Mouse (Mus musculus): ENCODE measurements at regions not wholly inside any gene's neighbourhood (a gene's known extent, or its start where the extent isn't known, plus 50 kb on each side); places are given as distances from the start of the nearest gene placed in this dataset.

DNA sequence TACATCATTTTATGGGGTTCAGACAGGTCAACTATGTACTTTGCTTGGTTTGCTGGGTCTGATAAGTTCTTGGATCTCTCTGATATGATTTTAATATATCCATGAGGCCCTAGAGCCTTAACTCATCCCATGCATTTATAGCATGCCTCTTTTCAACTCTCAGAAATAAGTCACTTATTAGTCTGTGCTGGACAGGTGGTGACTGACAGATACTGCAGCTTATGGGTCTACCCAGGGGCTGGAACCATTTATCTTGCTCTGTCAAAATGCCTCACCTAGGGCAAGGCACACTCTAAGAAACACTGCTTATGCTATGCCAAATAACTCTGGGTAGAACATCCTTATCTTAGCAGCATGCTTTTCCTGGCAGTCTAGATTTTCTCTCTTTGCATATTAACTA is 225.6 kb downstream of the Mbnl1 start:
- no peak for DNase-seq (ENCODE audit: low read depth, low spot score)

GRCm38 (mm10) chr3:60707139-60707538 is 234.5 kb downstream of the Mbnl1 start:
- no peak for DNase-seq (ENCODE audit: low read depth, low spot score)

GRCm38 (mm10) chr3:60712896-60713295 is 240.3 kb downstream of the Mbnl1 start:
- DNase-seq (ENCODE audit: low read depth, low spot score) = no peak

- no peak for DNase-seq (ENCODE audit: low read depth, low spot score)
Measured at GRCm38 (mm10) chr3:60720322-60720721, 247.7 kb downstream of the Mbnl1 start.

- no peak for DNase-seq (ENCODE audit: low read depth, low spot score)
Measured at GRCm38 (mm10) chr3:60731331-60731730, 258.7 kb downstream of the Mbnl1 start.

GRCm38 (mm10) chr3:60740543-60741294 is 261.9 kb upstream of the P2ry1 start:
- no peak for DNase-seq (ENCODE audit: low read depth, low spot score)

DNA sequence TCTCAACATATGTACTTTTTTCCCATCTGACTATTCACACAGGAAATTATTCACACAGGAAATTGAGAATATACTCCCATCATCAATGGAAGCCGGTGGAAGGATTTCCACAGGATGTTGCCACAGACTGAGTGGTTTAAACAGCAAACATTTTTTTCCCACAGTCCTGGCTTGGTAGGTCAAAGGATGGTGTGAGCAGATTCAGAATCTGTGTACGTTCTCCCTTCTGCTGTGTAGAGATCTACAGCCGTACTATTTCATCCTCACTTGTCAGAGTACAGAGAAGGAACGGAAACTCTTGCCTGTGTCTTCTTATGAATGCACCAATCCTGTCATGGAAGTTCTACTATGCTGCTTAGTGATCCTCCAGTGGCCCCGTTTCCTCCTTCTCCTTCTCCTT is 261.2 kb upstream of the P2ry1 start:
- no peak for DNase-seq (ENCODE audit: low read depth, low spot score)

GRCm38 (mm10) chr3:60742232-60742631 is 260.4 kb upstream of the P2ry1 start:
- no peak for DNase-seq (ENCODE audit: low read depth, low spot score)

GRCm38 (mm10) chr3:60745075-60745474 is 257.5 kb upstream of the P2ry1 start:
- DNase-seq (ENCODE audit: low read depth, low spot score) = no peak

- no peak for DNase-seq (ENCODE audit: low read depth, low spot score)
Measured at GRCm38 (mm10) chr3:60758568-60758967, 244.0 kb upstream of the P2ry1 start.

- no peak for DNase-seq (ENCODE audit: low read depth, low spot score)
Measured at GRCm38 (mm10) chr3:60759046-60759445, 243.5 kb upstream of the P2ry1 start.

- peak; percentile 55 for DNase-seq (ENCODE audit: low read depth, low spot score)
Measured at GRCm38 (mm10) chr3:60762874-60763273, 239.7 kb upstream of the P2ry1 start.

DNA sequence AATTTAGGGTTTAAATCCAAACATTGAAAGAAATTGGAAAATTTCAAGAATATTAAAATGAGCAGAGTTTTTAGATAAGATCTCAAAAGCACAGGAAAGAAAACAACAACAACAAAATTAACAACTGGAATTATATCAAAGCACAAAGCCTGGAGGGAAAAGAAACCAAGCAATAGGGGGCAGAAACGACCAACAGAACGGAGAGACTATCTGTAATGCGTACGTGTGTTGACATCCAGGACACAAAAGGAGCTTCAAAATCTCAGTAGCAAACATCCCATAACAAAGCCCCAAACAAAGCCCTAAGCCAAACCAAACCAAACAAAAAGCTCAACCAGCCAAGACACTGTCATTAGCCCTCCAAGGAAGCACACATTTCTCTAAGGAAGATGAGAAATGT is 237.5 kb upstream of the P2ry1 start:
- no peak for DNase-seq (ENCODE audit: low read depth, low spot score)

DNA sequence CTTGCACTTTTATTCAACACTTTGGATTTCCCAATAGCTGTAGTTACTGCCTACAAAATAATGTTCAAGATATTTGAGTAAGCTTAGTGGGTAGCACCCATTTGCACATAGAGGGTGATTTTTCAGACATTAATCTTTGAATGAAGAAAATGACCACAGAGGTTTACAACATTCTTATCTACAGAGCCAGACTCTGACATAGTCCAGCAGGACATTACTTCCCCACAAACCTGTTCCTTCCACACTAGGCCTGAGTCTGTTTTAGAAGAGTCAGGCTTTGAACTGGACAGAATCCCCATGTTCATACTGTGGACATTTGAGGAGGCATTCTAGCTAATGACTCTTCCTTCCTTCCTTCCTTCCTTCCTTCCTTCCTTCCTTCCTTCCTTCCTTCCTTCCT is 233.6 kb upstream of the P2ry1 start:
- DNase-seq (ENCODE audit: low read depth, low spot score) = no peak

GRCm38 (mm10) chr3:60771866-60772265 is 230.7 kb upstream of the P2ry1 start:
- no peak for DNase-seq (ENCODE audit: low read depth, low spot score)

- DNase-seq (ENCODE audit: low read depth, low spot score) = no peak
Measured at GRCm38 (mm10) chr3:60773383-60773782, 229.2 kb upstream of the P2ry1 start.

- peak; percentile 80 for DNase-seq (ENCODE audit: low read depth, low spot score)
Measured at GRCm38 (mm10) chr3:60785137-60785875, 217.3 kb upstream of the P2ry1 start.

DNA sequence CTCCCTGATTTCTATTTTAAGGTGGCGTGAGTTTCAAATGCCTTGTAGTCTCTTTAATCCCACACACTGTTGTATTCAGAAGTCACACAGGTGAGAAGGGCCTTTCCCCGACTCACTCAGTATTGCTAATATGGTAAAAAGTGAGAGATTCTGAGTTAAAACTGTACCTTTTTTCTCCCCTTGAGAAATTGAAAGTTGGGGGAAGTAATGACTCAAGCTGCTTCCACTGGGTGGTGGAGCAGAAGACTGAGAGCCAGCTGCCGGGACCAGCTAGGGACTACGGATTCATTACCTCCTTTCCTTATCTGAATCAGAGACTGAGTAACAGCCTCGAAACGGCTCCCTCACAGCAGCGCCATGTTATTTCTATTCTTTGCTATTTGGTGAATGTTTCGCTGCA is 214.6 kb upstream of the P2ry1 start:
- DNase-seq (ENCODE audit: low read depth, low spot score) = peak; percentile 18

DNA sequence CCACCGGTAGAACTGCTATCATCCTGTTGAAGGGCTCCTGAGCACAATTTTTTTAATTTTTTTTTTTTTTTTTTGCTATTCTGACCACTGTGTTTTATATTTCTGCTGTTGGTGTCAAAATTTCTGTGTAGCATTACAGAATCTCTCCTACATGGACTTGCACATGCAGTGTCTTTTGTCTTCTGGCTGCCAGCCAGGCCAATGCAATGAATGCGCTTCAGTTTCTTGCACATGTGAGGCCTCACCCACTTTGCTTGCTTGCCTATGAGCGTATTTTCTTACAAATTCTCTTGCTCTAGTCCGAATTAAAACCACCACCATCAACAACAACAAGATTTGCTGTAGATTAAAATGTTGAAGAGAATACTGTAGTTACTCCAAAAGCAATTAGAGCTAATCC is 213.2 kb upstream of the P2ry1 start:
- DNase-seq (ENCODE audit: low read depth, low spot score) = no peak

DNA sequence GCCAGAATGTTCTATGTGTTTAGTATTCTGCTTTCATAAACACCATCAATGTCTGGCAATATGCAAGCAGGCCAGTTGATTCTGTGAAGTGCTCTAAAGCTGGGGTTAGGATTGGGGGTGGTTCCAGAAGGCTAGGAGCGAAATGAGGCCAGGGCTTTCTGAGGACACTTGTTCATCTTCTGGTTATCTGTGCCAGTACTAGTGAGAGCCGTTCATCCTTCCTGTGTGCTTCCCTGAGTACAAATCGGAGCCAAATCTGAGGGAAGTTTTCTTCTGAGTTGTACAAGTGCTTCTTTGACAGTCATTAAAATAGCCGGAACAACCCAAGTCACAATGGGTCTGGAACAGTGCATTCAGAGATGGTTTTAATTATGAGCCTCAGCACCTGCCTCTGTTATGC is 210.4 kb upstream of the P2ry1 start:
- DNase-seq (ENCODE audit: low read depth, low spot score) = no peak

- DNase-seq (ENCODE audit: low read depth, low spot score) = no peak
Measured at GRCm38 (mm10) chr3:60796207-60796606, 206.4 kb upstream of the P2ry1 start.

- DNase-seq (ENCODE audit: low read depth, low spot score) = no peak
Measured at GRCm38 (mm10) chr3:60797808-60798207, 204.8 kb upstream of the P2ry1 start.

DNA sequence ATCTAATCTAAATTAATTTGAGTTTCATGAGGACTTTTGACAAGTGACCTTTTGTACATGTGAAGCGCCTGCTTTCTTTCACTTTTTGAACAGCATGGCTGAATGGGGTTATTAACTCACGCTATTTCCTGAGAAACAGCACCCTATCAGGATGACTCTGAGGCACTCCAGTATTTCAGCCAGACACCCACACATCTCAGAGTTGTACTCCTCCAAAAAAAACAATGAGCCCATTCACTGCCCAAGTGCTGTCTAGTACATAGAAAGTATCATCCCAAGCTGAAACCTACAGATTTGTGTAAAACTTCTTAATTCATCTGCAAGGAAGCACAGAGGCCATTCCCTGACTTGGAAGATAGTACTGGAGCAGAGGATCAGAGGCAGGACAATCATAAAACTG is 204.1 kb upstream of the P2ry1 start:
- DNase-seq (ENCODE audit: low read depth, low spot score) = no peak

Data from CD4-positive helper T cell, adult 2 months (primary cell).